Mouse (Mus musculus): Measurements from ENCODE around the gene Tmem131. TPM values are rescaled to one million over a fixed set of nuclear protein-coding genes. Genes with fewer than 3 reads are reported as not detected.

Gene Tmem131
- polyA plus RNA-seq, 1 experiment, result 12.2 TPM

- TF ChIP-seq TCF12 (IDR thresholded peaks at IDR 0.05; ENCODE audit: insufficient read depth, poor library complexity, severe bottlenecking), result no peak
- no peak for TF ChIP-seq POLR2AphosphoS2 (IDR thresholded peaks at IDR 0.05; ENCODE audit: insufficient read length, low read depth)
- TF ChIP-seq MYOD1 (IDR thresholded peaks at IDR 0.05; ENCODE audit: control insufficient read depth in 1 of 3, insufficient read length in 2 of 3, low read depth in 2 of 3), result no peak
- TF ChIP-seq MAX (IDR thresholded peaks at IDR 0.05; ENCODE audit: low read depth), result no peak
- no peak for TF ChIP-seq MYOG (IDR thresholded peaks at IDR 0.05; ENCODE audit: control insufficient read depth in 1 of 3, insufficient read depth in 1 of 3, insufficient read length in 2 of 3, low read depth in 2 of 3)
- TF ChIP-seq SRF (IDR thresholded peaks at IDR 0.05; ENCODE audit: control insufficient read depth, insufficient read length, low read depth), result no peak
- no peak for TF ChIP-seq CEBPB (IDR thresholded peaks at IDR 0.05; ENCODE audit: insufficient read depth, poor library complexity, severe bottlenecking)
- TF ChIP-seq E2F4 (IDR thresholded peaks at IDR 0.05; ENCODE audit: insufficient read depth), result no peak
- no peak for TF ChIP-seq USF1 (IDR thresholded peaks at IDR 0.05; ENCODE audit: low read depth)
- H3K79me2 ChIP-seq (ENCODE audit: control insufficient read depth, insufficient read depth), result no peaks in the 10 kb centered on the region
- H3K27me3 ChIP-seq (ENCODE audit: control insufficient read depth, insufficient read depth, insufficient read length), result no peaks in the 10 kb centered on the region
- H3K36me3 ChIP-seq (ENCODE audit: control insufficient read depth, insufficient read depth), result peaks cover 45% of the 10 kb centered on the region
- no peak overlapping the region for H3ac ChIP-seq (ENCODE audit: control insufficient read depth, insufficient read length)
- no peak overlapping the region for H3K4me3 ChIP-seq
- no peak overlapping the region for H3K4me2 ChIP-seq (ENCODE audit: low read depth)
Measured at GRCm38 (mm10) chr1:36806181-36806905, 137.1 kb downstream of the Tmem131 start.

- Histone ChIP-seq H3ac (ENCODE audit: control insufficient read depth, insufficient read length) (no peak overlapping the region), H3K27me3 (ENCODE audit: control insufficient read depth, insufficient read depth, insufficient read length) (no peaks in the 10 kb centered on the region), H3K79me2 (ENCODE audit: control insufficient read depth, insufficient read depth) (no peaks in the 10 kb centered on the region), H3K4me2 (ENCODE audit: low read depth) (no peak overlapping the region), H3K36me3 (ENCODE audit: control insufficient read depth, insufficient read depth) (peaks cover 31% of the 10 kb centered on the region), H3K4me3 (no peak overlapping the region)
- TF ChIP-seq MYOD1 (IDR thresholded peaks at IDR 0.05; ENCODE audit: control insufficient read depth in 1 of 3, insufficient read length in 2 of 3, low read depth in 2 of 3) (no peak), TCF3 (IDR thresholded peaks at IDR 0.05; ENCODE audit: insufficient read length, low read depth) (no peak), MYOG (IDR thresholded peaks at IDR 0.05; ENCODE audit: control insufficient read depth in 1 of 3, insufficient read depth in 1 of 3, insufficient read length in 2 of 3, low read depth in 2 of 3) (no peak), E2F4 (IDR thresholded peaks at IDR 0.05; ENCODE audit: insufficient read depth) (no peak), USF1 (IDR thresholded peaks at IDR 0.05; ENCODE audit: low read depth) (no peak), MAX (IDR thresholded peaks at IDR 0.05; ENCODE audit: low read depth) (no peak), CEBPB (IDR thresholded peaks at IDR 0.05; ENCODE audit: insufficient read depth, poor library complexity, severe bottlenecking) (no peak), SRF (IDR thresholded peaks at IDR 0.05; ENCODE audit: control insufficient read depth, insufficient read length, low read depth) (no peak)
Measured at GRCm38 (mm10) chr1:36804833-36805232, 138.6 kb downstream of the Tmem131 start.

- Histone ChIP-seq H3ac (ENCODE audit: control insufficient read depth, insufficient read length) (no peak overlapping the region), H3K4me2 (ENCODE audit: low read depth) (no peak overlapping the region), H3K36me3 (ENCODE audit: control insufficient read depth, insufficient read depth) (peaks cover 28% of the 10 kb centered on the region), H3K4me3 (no peak overlapping the region), H3K79me2 (ENCODE audit: control insufficient read depth, insufficient read depth) (no peaks in the 10 kb centered on the region), H3K27me3 (ENCODE audit: control insufficient read depth, insufficient read depth, insufficient read length) (no peaks in the 10 kb centered on the region)
- TF ChIP-seq TCF3 (IDR thresholded peaks at IDR 0.05; ENCODE audit: insufficient read length, low read depth), result no peak
- no peak for TF ChIP-seq MYOD1 (IDR thresholded peaks at IDR 0.05; ENCODE audit: control insufficient read depth in 1 of 3, insufficient read length in 2 of 3, low read depth in 2 of 3)
- no peak for TF ChIP-seq MAX (IDR thresholded peaks at IDR 0.05; ENCODE audit: low read depth)
- no peak for TF ChIP-seq USF1 (IDR thresholded peaks at IDR 0.05; ENCODE audit: low read depth)
- TF ChIP-seq MYOG (IDR thresholded peaks at IDR 0.05; ENCODE audit: control insufficient read depth in 1 of 3, insufficient read depth in 1 of 3, insufficient read length in 2 of 3, low read depth in 2 of 3), result no peak
- no peak for TF ChIP-seq TCF12 (IDR thresholded peaks at IDR 0.05; ENCODE audit: insufficient read depth, poor library complexity, severe bottlenecking)
- TF ChIP-seq E2F4 (IDR thresholded peaks at IDR 0.05; ENCODE audit: insufficient read depth), result no peak
- no peak for TF ChIP-seq POLR2A (IDR thresholded peaks at IDR 0.05; ENCODE audit: insufficient read length, low read depth)
- no peak for TF ChIP-seq POLR2AphosphoS2 (IDR thresholded peaks at IDR 0.05; ENCODE audit: insufficient read length, low read depth)
- TF ChIP-seq SRF (IDR thresholded peaks at IDR 0.05; ENCODE audit: control insufficient read depth, insufficient read length, low read depth), result no peak
- TF ChIP-seq CEBPB (IDR thresholded peaks at IDR 0.05; ENCODE audit: insufficient read depth, poor library complexity, severe bottlenecking), result no peak
- no peak for TF ChIP-seq REST (IDR thresholded peaks at IDR 0.05; ENCODE audit: insufficient read depth, insufficient read length)
Measured at GRCm38 (mm10) chr1:36804259-36804658, 139.2 kb downstream of the Tmem131 start.

- Histone ChIP-seq H3ac (ENCODE audit: control insufficient read depth, insufficient read length) (no peak overlapping the region), H3K4me2 (ENCODE audit: low read depth) (no peak overlapping the region), H3K36me3 (ENCODE audit: control insufficient read depth, insufficient read depth) (peaks cover 16% of the 10 kb centered on the region), H3K4me3 (no peak overlapping the region), H3K79me2 (ENCODE audit: control insufficient read depth, insufficient read depth) (no peaks in the 10 kb centered on the region), H3K27me3 (ENCODE audit: control insufficient read depth, insufficient read depth, insufficient read length) (no peaks in the 10 kb centered on the region)
- no peak for TF ChIP-seq POLR2A (IDR thresholded peaks at IDR 0.05; ENCODE audit: insufficient read length, low read depth)
- TF ChIP-seq CEBPB (IDR thresholded peaks at IDR 0.05; ENCODE audit: insufficient read depth, poor library complexity, severe bottlenecking), result no peak
- no peak for TF ChIP-seq TCF3 (IDR thresholded peaks at IDR 0.05; ENCODE audit: insufficient read length, low read depth)
- no peak for TF ChIP-seq MAX (IDR thresholded peaks at IDR 0.05; ENCODE audit: low read depth)
- TF ChIP-seq TCF12 (IDR thresholded peaks at IDR 0.05; ENCODE audit: insufficient read depth, poor library complexity, severe bottlenecking), result no peak
- TF ChIP-seq REST (IDR thresholded peaks at IDR 0.05; ENCODE audit: insufficient read depth, insufficient read length), result no peak
- no peak for TF ChIP-seq USF1 (IDR thresholded peaks at IDR 0.05; ENCODE audit: low read depth)
- no peak for TF ChIP-seq POLR2AphosphoS2 (IDR thresholded peaks at IDR 0.05; ENCODE audit: insufficient read length, low read depth)
Measured at GRCm38 (mm10) chr1:36800379-36801011, 143.0 kb downstream of the Tmem131 start.

All from myocyte (in vitro differentiated cells).